Mouse (Mus musculus) hindbrain, embryonic 12.5 days (tissue): Measurements from ENCODE around the gene Mtg1. TPM values are rescaled to one million over a fixed set of nuclear protein-coding genes. Genes with fewer than 3 reads are reported as not detected.

Experiments
- ATAC-seq: fragments of 200-750 bp; cut with Nextera tagmentation; 2 replicates; pipeline ENCODE4 v1.8.0; 2017; ENCODE audit warnings: moderate TSS enrichment; ENCODE audit not compliant: low FRiP score
- H3K27ac ChIP-seq: fragments of 300-500 bp; sonication (generic); 2 replicates; pipeline ENCODE4 v1.5.1; 2016; ENCODE audit warnings: mild to moderate bottlenecking
- H3K27me3 ChIP-seq: fragments of 300-500 bp; sonication (generic); 2 replicates; pipeline ENCODE4 v1.6.1; 2016; ENCODE audit warnings: mild to moderate bottlenecking
- H3K36me3 ChIP-seq: fragments of 300-500 bp; sonication (generic); 2 replicates; pipeline ENCODE4 v1.6.1; 2016; ENCODE audit warnings: mild to moderate bottlenecking
- H3K4me1 ChIP-seq: fragments of 300-500 bp; sonication (generic); 2 replicates; pipeline ENCODE4 v1.6.1; 2016
- H3K4me2 ChIP-seq: fragments of 300-500 bp; sonication (generic); replicated peaks from 2 replicates; pipeline ENCODE4 v1.6.1; 2016; ENCODE audit warnings: mild to moderate bottlenecking
- H3K4me3 ChIP-seq: fragments of 300-500 bp; sonication (generic); 2 replicates; pipeline ENCODE4 v1.5.1; 2016; ENCODE audit warnings: mild to moderate bottlenecking
- H3K9ac ChIP-seq: fragments of 300-500 bp; sonication (generic); 2 replicates; pipeline ENCODE4 v1.6.1; 2016; ENCODE audit warnings: mild to moderate bottlenecking, moderate library complexity
- H3K9me3 ChIP-seq: fragments of 300-500 bp; sonication (generic); replicated peaks from 2 replicates; pipeline ENCODE4 v1.6.1; 2016; ENCODE audit warnings: mild to moderate bottlenecking
- WGBS: fragments of 180-500 bp; shearing (Covaris S2); methylation state at CpG from one replicate; pipeline ENCODE4 v1.1.7; 2016; 5-methylcytosine and 5-hydroxymethylcytosine counted together
- polyA plus RNA-seq: library from polyadenylated mRNA; unstranded; fragments of >200 nt; fragmentation: Nextera tagmentation; extraction: Ambion mirVana; gene quantifications from 2 replicates; pipeline ENCODE4 v1.2.1, GENCODE M21; 2016

The Mtg1 gene
- polyA plus RNA-seq, result 24.5 and 25.7 TPM in 2 replicates

- Histone ChIP-seq H3K4me1 (peaks cover 8% of the 10 kb centered on the region), H3K9me3 (no peaks in the 10 kb centered on the region), H3K36me3 (no peaks in the 10 kb centered on the region), H3K27me3 (no peaks in the 10 kb centered on the region), H3K4me3 (peak within 1 kb of the TSS; percentile 80), H3K4me2 (peak within 1 kb of the TSS; percentile 92), H3K27ac (peak within 1 kb of the TSS; percentile 79), H3K9ac (peak within 1 kb of the TSS; percentile 87)
- ATAC-seq, result peak; percentile 97
- 2% methylated on average over 39 of the region's 39 CpGs for WGBS
These were observed at the start of gene Mtg1 for GRCm38 (mm10) chr7:140137135-140138020. Mtg1 (plus strand) TSS chr7:140137564.

- Histone ChIP-seq H3K27me3 (no peaks in the 10 kb centered on the region), H3K36me3 (no peaks in the 10 kb centered on the region), H3K9me3 (no peaks in the 10 kb centered on the region), H3K4me1 (no peaks in the 10 kb centered on the region), H3K9ac (no peak overlapping the region), H3K4me2 (no peak overlapping the region), H3K27ac (no peak overlapping the region), H3K4me3 (no peak overlapping the region)
- no peak for ATAC-seq
- WGBS, result 81% methylated on average over 10 of the region's 10 CpGs
These were observed 46.8 kb upstream of the Mtg1 start for GRCm38 (mm10) chr7:140090601-140091000.

GRCm38 (mm10) chr7:140092924-140093528, 44.3 kb upstream of the Mtg1 start, which contains the start of gene Prap1:
Prap1 (plus strand) TSS chr7:140093395.
- Histone ChIP-seq H3K9ac (no peak within 1 kb of the TSS), H3K9me3 (no peaks in the 10 kb centered on the region), H3K36me3 (no peaks in the 10 kb centered on the region), H3K4me3 (no peak within 1 kb of the TSS), H3K4me1 (no peaks in the 10 kb centered on the region), H3K27me3 (no peaks in the 10 kb centered on the region), H3K27ac (no peak within 1 kb of the TSS), H3K4me2 (no peak within 1 kb of the TSS)
- WGBS, result 68% methylated on average over 5 of the region's 5 CpGs
- no peak for ATAC-seq

GRCm38 (mm10) chr7:140094954-140095353, 42.4 kb upstream of the Mtg1 start:
- Histone ChIP-seq H3K36me3 (no peaks in the 10 kb centered on the region), H3K4me2 (no peak overlapping the region), H3K27me3 (no peaks in the 10 kb centered on the region), H3K27ac (no peak overlapping the region), H3K4me3 (no peak overlapping the region), H3K9me3 (no peaks in the 10 kb centered on the region), H3K4me1 (no peaks in the 10 kb centered on the region), H3K9ac (no peak overlapping the region)
- no peak for ATAC-seq
- 64% methylated on average over 5 of the region's 5 CpGs for WGBS

- no peaks in the 10 kb centered on the region for H3K4me1 ChIP-seq
- no peak overlapping the region for H3K9ac ChIP-seq
- no peak overlapping the region for H3K4me3 ChIP-seq
- H3K27me3 ChIP-seq, result no peaks in the 10 kb centered on the region
- H3K9me3 ChIP-seq, result no peaks in the 10 kb centered on the region
- no peak for ATAC-seq
- H3K27ac ChIP-seq, result no peak overlapping the region
- no peak overlapping the region for H3K4me2 ChIP-seq
- H3K36me3 ChIP-seq, result no peaks in the 10 kb centered on the region
- WGBS, result 62% methylated on average over 1 of the region's 1 CpGs
These were observed 41.8 kb upstream of the Mtg1 start for GRCm38 (mm10) chr7:140095556-140095955.

- Histone ChIP-seq H3K9me3 (no peaks in the 10 kb centered on the region), H3K9ac (no peak overlapping the region), H3K27me3 (no peaks in the 10 kb centered on the region), H3K27ac (no peak overlapping the region), H3K4me3 (no peak overlapping the region), H3K4me1 (no peaks in the 10 kb centered on the region), H3K4me2 (no peak overlapping the region), H3K36me3 (no peaks in the 10 kb centered on the region)
- ATAC-seq, result no peak
These were observed 41.3 kb upstream of the Mtg1 start for GRCm38 (mm10) chr7:140096055-140096454.

- no peak overlapping the region for H3K9ac ChIP-seq
- 86% methylated on average over 1 of the region's 1 CpGs for WGBS
- H3K27ac ChIP-seq, result no peak overlapping the region
- H3K27me3 ChIP-seq, result 0 out of 2 replicates have a peak, but pooled peaks cover 2% of the 10 kb centered on the region
- no peaks in the 10 kb centered on the region for H3K9me3 ChIP-seq
- no peak overlapping the region for H3K4me3 ChIP-seq
- H3K4me2 ChIP-seq, result no peak overlapping the region
- ATAC-seq, result no peak
- H3K36me3 ChIP-seq, result no peaks in the 10 kb centered on the region
- peaks cover 16% of the 10 kb centered on the region for H3K4me1 ChIP-seq
These were observed 38.9 kb upstream of the Mtg1 start for GRCm38 (mm10) chr7:140098466-140098865.

GRCm38 (mm10) chr7:140101498-140101897, 35.9 kb upstream of the Mtg1 start:
- 72% methylated on average over 10 of the region's 10 CpGs for WGBS
- H3K27ac ChIP-seq, result no peak overlapping the region
- no peaks in the 10 kb centered on the region for H3K9me3 ChIP-seq
- peaks cover 12% of the 10 kb centered on the region for H3K36me3 ChIP-seq
- peaks cover 16% of the 10 kb centered on the region for H3K4me1 ChIP-seq
- H3K27me3 ChIP-seq, result 0 out of 2 replicates have a peak, but pooled peaks cover 2% of the 10 kb centered on the region
- H3K9ac ChIP-seq, result peak overlapping the region; percentile 55; the same call in 1 of the 2 replicates
- H3K4me3 ChIP-seq, result peak overlapping the region; percentile 39
- ATAC-seq, result peak; percentile 34; the same call in 1 of the 2 replicates
- H3K4me2 ChIP-seq, result peak overlapping the region; percentile 75

- no peaks in the 10 kb centered on the region for H3K9me3 ChIP-seq
- H3K27ac ChIP-seq, result no peak within 1 kb of the TSS
- ATAC-seq, result peak; percentile 84
- peak within 1 kb of the TSS; percentile 75 for H3K4me2 ChIP-seq
- peaks cover 18% of the 10 kb centered on the region for H3K36me3 ChIP-seq
- peak within 1 kb of the TSS; percentile 39 for H3K4me3 ChIP-seq
- H3K9ac ChIP-seq, result peak within 1 kb of the TSS; percentile 55
- H3K27me3 ChIP-seq, result 0 out of 2 replicates have a peak, but pooled peaks cover 2% of the 10 kb centered on the region
- 2% methylated on average over 30 of the region's 30 CpGs for WGBS
- peaks cover 16% of the 10 kb centered on the region for H3K4me1 ChIP-seq
These were observed 35.1 kb upstream of the Mtg1 start, which contains the start of gene Fuom for GRCm38 (mm10) chr7:140101993-140102860. Fuom (minus strand) TSS chr7:140102441.

GRCm38 (mm10) chr7:140104009-140104408, 33.4 kb upstream of the Mtg1 start:
- WGBS, result 79% methylated on average over 4 of the region's 4 CpGs
- 0 out of 2 replicates have a peak, but pooled peaks cover 2% of the 10 kb centered on the region for H3K27me3 ChIP-seq
- no peak overlapping the region for H3K27ac ChIP-seq
- peaks cover 16% of the 10 kb centered on the region for H3K4me1 ChIP-seq
- no peak overlapping the region for H3K9ac ChIP-seq
- no peaks in the 10 kb centered on the region for H3K9me3 ChIP-seq
- H3K4me2 ChIP-seq, result no peak overlapping the region
- peaks cover 34% of the 10 kb centered on the region for H3K36me3 ChIP-seq
- ATAC-seq, result no peak
- H3K4me3 ChIP-seq, result no peak overlapping the region

GRCm38 (mm10) chr7:140111943-140112342, 25.4 kb upstream of the Mtg1 start:
- Histone ChIP-seq H3K4me3 (no peak overlapping the region), H3K9me3 (no peaks in the 10 kb centered on the region), H3K4me2 (no peak overlapping the region), H3K27me3 (no peaks in the 10 kb centered on the region), H3K4me1 (peaks cover 6% of the 10 kb centered on the region), H3K27ac (no peak overlapping the region), H3K36me3 (peaks cover 57% of the 10 kb centered on the region), H3K9ac (no peak overlapping the region)
- 59% methylated on average over 3 of the region's 3 CpGs for WGBS
- ATAC-seq, result no peak
